Mouse (Mus musculus): Measurements from ENCODE around the gene Il5ra.

The Il5ra gene

DNA sequence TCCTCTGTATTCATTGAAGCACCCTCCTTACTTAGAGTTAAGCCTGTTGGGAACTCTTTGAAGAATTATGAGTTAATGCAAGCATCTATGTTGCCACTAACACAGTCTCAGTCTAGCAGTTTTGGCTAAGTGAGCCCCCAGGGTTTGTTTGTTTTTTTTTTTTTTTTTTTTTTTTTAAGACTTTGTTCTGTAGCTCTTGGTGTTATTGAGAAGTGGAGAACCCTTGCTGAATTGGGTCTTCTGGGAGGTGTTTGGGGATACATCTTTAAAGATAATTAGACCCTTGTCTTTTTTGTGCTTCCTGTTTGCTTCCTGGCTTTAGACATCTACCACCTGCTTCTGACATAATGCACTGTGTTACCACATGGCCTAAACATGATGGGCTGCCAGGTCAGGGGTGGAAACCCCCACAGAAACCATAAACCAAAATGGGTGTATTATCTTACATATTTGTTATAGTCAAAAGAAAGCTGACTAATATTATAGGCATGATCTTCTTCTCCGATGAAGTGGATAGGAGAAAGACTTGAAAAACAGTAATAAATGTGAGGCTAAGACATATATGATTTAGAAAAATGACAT is 8.5 kb downstream of the Il5ra start:
- no peak for DNase-seq (ENCODE audit: low read depth, low spot score)

DNA sequence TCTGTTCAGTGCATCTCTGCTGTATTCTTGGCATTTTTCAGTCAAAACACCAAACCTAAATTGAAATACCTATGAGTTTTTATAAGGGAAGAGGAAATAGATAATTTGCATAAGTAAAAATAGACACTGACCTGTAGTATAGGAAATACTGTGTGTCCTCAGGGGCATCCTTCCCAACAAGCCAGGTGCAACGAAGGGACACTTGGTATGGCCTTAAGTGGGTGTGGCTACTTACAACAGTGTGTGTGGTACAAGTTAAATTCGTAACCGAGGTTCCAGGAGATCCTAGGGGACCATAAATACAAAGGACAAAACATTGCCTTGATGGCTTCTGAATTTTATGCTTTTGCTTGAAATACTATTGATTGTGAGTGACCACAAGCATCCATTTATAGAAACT is 10.6 kb downstream of the Il5ra start:
- no peak for DNase-seq (ENCODE audit: low read depth, low spot score)

GRCm38 (mm10) chr6:106732563-106732962 is 16.3 kb downstream of the Il5ra start:
- no peak for DNase-seq (ENCODE audit: low read depth, low spot score)

DNA sequence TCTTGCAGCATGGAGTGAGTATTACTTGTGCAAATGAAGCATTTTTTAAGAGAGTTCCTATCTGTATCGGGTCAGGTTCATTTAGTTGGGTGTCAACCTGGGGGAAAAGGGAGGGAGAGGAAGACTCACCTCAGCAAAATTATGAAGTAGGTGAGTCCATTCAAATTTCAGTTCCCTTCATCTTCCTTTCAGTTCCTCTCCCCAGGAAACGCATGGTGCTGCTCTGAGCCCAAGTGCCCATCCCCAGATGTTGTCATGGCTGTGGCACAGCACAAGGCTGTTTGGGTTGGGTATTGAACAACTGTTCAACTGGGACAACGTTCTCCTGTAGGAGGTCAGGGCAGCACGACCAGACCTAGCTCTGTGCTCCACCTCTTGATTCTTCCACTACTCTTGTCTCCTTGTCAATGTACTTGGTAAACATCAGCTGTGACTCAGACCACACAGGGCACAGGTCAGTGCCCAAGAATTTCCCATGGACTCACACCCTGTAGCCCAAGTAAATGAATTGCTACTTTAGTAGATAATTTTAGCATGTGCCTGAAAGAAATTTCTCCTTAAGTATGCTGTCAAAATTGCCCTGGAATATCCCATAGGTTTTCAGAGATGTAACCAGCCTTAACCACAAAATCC is 19.0 kb downstream of the Il5ra start:
- DNase-seq (ENCODE audit: low read depth, low spot score): no peak

DNA sequence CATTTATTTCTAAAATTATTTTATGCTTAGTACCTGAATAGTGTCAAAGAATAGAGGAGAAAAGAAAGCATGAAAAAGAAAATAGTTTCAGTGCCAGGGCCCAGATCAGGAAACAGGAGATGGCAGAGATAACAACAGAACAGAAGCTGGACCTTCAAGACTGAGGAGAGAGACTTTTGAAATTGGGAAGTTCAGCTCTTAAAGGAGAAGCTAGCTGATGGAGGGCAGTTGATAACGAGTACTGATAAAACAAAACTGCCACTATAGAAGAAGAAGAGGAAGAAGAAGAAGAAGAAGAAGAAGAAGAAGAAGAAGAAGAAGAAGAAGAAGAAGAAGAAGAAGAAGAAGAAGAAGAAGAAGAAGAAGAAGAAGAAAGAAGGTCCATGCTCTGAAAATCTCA is 21.1 kb downstream of the Il5ra start:
- no peak for DNase-seq (ENCODE audit: low read depth, low spot score)

- DNase-seq (ENCODE audit: low read depth, low spot score): no peak
Observed at GRCm38 (mm10) chr6:106726078-106726477, 22.8 kb downstream of the Il5ra start.

DNA sequence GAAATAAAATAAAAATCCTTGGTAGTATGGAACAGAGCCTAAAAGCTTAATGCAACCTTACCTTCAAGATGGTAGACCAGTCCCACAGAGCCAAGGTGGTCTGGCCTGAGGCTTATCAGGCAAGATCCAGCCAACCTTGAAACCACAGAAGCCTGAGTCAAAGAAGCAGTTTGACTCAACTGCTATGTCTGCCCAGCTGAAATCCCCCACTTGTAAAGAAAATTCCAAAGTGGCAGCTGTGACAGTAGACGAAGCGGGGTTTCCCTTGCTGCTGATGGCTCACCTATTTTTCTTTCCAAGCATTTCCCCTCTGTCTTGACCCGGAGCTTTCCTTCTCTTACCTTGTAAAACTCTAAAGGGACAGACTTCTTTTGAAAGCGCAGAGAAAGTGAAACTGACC is 23.2 kb downstream of the Il5ra start:
- DNase-seq (ENCODE audit: low read depth, low spot score): no peak

DNA sequence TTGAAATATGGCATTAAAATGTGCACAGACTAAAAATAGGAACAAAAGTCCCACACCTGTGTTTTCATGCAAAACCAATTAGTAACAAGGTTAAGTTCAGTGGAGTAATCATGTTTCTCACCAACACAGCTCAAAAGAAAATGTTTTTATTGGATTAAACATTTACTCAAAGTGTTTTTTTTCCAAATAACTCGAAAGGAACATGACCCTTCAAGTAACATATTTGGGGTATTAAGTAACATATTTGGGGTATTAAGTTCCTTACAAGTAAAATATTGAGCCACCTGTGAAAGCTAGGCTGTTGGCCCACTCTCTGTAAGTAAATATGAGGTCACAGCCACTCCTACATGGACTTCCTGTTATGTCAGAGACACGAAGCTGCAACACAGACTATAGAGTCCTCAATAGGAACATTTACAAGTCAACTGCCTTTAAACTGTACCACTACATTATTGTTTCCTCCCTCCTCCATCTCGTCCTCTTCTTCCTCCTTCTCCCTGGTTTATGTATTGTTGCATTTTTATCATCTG is 43.3 kb downstream of the Il5ra start:
- DNase-seq (ENCODE audit: low read depth, low spot score): no peak

- no peak for DNase-seq (ENCODE audit: low read depth, low spot score)
Observed at GRCm38 (mm10) chr6:106701931-106702330, 46.9 kb downstream of the Il5ra start.

DNA sequence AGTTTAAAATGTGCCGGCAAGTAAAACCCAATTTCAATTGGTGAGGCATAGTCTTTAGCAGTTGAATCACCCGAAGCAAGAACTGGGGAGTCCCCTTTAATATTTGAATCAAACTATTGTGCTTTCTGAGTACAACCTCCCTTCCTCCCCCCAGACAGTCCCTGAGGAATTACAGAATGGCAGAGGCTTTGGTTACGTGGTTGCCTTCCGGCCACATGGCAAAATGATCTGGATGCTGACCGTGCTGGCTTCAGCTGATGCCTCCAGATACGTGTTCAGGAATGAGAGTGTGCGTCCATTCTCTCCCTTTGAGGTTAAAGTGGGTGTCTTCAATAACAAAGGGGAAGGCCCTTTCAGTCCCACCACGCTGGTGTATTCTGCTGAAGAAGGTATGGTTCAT is 73.3 kb downstream of the Il5ra start:
- no peak for DNase-seq (ENCODE audit: low read depth, low spot score)

GRCm38 (mm10) chr6:106663780-106664651 is 84.8 kb downstream of the Il5ra start:
- DNase-seq (ENCODE audit: low read depth, low spot score): peak; percentile 40

Data from brain, adult 2 months (tissue).